Mouse (Mus musculus) olfactory bulb, adult 2 months (tissue): ENCODE data around the gene Ets1.

Source experiments
- CTCF ChIP-seq: fragments of 200-500 bp; IDR thresholded peaks from 2 replicates; pipeline ENCODE4 v1.5.1; 2012; ENCODE audit warnings: low read depth, mild to moderate bottlenecking, low read length, moderate library complexity; ENCODE audit not compliant: insufficient read depth
- POLR2A ChIP-seq: fragments of 200-500 bp; IDR thresholded peaks from 2 replicates; pipeline ENCODE4 v1.6.1; 2012; ENCODE audit warnings: mild to moderate bottlenecking, low read depth, low read length, moderate library complexity; ENCODE audit not compliant: insufficient read depth

- no peak for TF ChIP-seq POLR2A
- TF ChIP-seq CTCF, result no peak
Observed at GRCm38 (mm10) chr9:32629385-32629981, 6.5 kb upstream of the Ets1 start.
